Mouse (Mus musculus) lung, postnatal 0 days (tissue): ENCODE measurements around the gene Arf3.

Source experiments
- CTCF ChIP-seq: IDR thresholded peaks from 2 replicates; pipeline ENCODE4 v1.5.1; 2016; ENCODE audit warnings: antibody characterized with exemption, mild to moderate bottlenecking
- EP300 ChIP-seq: IDR thresholded peaks from 2 replicates; pipeline ENCODE4 v1.6.1; 2016; ENCODE audit warnings: antibody characterized with exemption, mild to moderate bottlenecking, control low read depth

GRCm38 (mm10) chr15:98736521-98736920 is 26.5 kb downstream of the Arf3 start:
- no peak for TF ChIP-seq CTCF
- TF ChIP-seq EP300 = 0 out of 2 replicates have a peak, but pooled peaks have one; percentile 17
